Mouse (Mus musculus): Measurements from ENCODE around the gene Lsp1. TPM values are rescaled to one million over a fixed set of nuclear protein-coding genes. Genes with fewer than 3 reads are reported as not detected.

The Lsp1 gene
- total RNA-seq, 2 experiments from 2014 or later: 3.4 to 7.1 TPM

DNA sequence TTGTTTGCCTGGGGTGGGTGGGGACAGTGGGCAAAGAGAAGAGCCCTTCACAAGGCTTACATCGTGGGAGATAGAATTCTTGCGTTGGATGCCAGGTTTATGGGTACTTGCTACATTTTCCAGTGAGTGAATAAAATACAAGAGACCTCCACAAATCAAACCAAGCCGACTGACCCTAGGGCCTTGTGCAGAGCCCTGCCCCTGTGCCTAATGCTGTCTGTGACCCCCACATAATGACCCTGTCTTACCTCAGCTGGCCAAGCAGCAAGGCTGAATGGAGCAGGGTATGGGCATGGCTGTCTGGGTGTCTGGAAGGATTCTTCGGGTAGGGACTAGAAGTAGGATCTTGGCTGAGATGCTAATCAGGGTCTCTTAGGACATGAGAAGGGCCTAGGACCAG is 14.3 kb upstream of the Lsp1 start:
- intact Hi-C loops (cut with DNase I): no loop called here
- TF ChIP-seq CTCF (IDR thresholded peaks at IDR 0.05): no peak
- DNase-seq (ENCODE audit: extremely low spot score in 1 of 2, low spot score in 2 of 2): no peak
- H3K4me3 ChIP-seq: no peak overlapping the region
- H3K27ac ChIP-seq: no peak overlapping the region

GRCm38 (mm10) chr7:142449038-142449617 is 11.5 kb upstream of the Lsp1 start:
- no peak for TF ChIP-seq CTCF (IDR thresholded peaks at IDR 0.05)
- Histone ChIP-seq H3K27ac (no peak overlapping the region), H3K4me3 (no peak overlapping the region)
- DNase-seq (ENCODE audit: extremely low spot score in 1 of 2, low spot score in 2 of 2): no peak
- intact Hi-C loops (cut with DNase I): no loop called here

DNA sequence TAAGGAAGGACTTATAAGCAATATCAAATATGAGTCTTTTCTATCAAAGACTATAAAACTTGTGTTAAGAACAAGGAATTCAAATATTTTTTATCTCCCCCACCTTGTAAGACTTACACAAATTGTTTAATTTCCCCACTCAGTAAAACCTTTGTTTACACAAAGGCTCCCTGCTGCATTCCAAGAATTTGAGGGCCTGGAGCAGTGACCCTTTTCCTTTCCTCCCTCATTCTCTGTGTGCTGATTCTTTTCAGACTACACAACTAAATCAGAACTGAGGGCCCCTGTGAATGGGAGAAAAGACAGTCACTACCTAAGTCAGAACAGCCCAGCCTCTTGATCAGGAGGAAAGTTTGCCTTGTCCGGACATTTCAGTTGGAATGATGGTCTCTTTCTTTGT is 5.9 kb upstream of the Lsp1 start:
- Histone ChIP-seq H3K4me3 (no peak overlapping the region), H3K27ac (no peak overlapping the region)
- no peak for TF ChIP-seq CTCF (IDR thresholded peaks at IDR 0.05)
- intact Hi-C loops (cut with DNase I): no loop called here
- DNase-seq (ENCODE audit: extremely low spot score in 1 of 2, low spot score in 2 of 2): no peak

DNA sequence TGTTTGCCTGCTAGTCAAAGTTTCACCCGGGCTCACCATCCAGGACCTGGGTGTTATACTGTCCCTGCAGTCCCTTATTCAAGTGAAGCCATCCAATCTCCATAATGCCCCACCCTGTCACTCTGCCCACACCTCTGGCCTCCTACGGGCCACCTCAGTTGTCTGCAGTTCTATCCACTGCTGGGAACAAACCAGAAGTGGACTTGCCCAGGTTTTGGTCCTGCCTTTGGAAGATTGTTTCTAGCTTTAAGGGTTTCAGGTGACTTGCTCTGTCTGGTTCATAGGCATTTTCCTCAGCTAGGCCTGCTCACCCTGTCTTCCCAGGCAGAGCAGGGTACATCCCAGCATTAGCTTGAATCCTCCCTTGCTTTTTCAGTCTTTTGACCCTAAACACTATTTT is 5.4 kb upstream of the Lsp1 start:
- DNase-seq (ENCODE audit: extremely low spot score in 1 of 2, low spot score in 2 of 2): no peak
- H3K27ac ChIP-seq: no peak overlapping the region
- H3K4me3 ChIP-seq: no peak overlapping the region
- intact Hi-C loops (cut with DNase I): no loop called here
- no peak for TF ChIP-seq CTCF (IDR thresholded peaks at IDR 0.05)

GRCm38 (mm10) chr7:142456806-142457205 is 3.8 kb upstream of the Lsp1 start:
- no peak for DNase-seq (ENCODE audit: extremely low spot score in 1 of 2, low spot score in 2 of 2)
- Histone ChIP-seq H3K27ac (no peak overlapping the region), H3K4me3 (no peak overlapping the region)
- no peak for TF ChIP-seq CTCF (IDR thresholded peaks at IDR 0.05)
- intact Hi-C loops (cut with DNase I): no loop called here

GRCm38 (mm10) chr7:142457227-142457811 is 3.3 kb upstream of the Lsp1 start:
- intact Hi-C loops (cut with DNase I): no loop called here
- Histone ChIP-seq H3K27ac (no peak overlapping the region; the same call in 1 of the 2 replicates), H3K4me3 (no peak overlapping the region)
- no peak for DNase-seq (ENCODE audit: extremely low spot score in 1 of 2, low spot score in 2 of 2)
- peak; percentile 8; the same call in 1 of the 2 replicates for TF ChIP-seq CTCF (IDR thresholded peaks at IDR 0.05)

- no peak for TF ChIP-seq CTCF (IDR thresholded peaks at IDR 0.05)
- H3K4me3 ChIP-seq: no peak overlapping the region
- no peak overlapping the region for H3K27ac ChIP-seq
- no peak for DNase-seq (ENCODE audit: extremely low spot score in 1 of 2, low spot score in 2 of 2)
- intact Hi-C loops (cut with DNase I): no loop called here
Measured at GRCm38 (mm10) chr7:142458026-142458425, 2.6 kb upstream of the Lsp1 start.

DNA sequence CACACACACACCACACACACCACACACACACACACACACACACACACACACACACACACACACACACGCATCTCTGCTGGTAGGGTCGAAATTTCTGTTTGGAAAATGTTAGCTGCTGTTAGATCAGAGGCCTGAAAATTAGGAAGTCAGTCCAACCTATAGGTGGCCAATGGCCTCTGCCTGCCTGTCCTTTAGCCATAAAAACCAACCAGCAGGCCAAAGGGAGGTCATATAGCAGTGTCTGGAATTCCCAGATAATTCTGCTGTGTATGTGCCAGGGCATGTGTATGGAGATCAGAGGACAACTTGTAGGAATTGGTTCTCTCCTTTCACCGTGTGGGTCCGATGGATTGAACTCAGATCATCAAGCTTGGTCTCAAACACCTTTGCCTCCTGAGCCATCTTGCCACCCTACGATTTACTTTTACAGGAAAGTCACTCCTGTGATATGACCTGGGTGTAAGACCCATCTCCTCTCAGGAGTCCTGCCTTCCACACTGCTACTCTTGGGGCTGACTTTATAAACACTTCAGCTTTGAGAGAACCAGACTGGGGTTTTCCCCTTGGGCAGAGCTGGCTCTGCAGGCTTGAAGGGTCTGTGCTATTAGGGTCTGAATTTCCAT is 1.8 kb upstream of the Lsp1 start:
- intact Hi-C loops (cut with DNase I): no loop called here
- H3K27ac ChIP-seq: no peak overlapping the region
- TF ChIP-seq CTCF (IDR thresholded peaks at IDR 0.05): no peak

DNA sequence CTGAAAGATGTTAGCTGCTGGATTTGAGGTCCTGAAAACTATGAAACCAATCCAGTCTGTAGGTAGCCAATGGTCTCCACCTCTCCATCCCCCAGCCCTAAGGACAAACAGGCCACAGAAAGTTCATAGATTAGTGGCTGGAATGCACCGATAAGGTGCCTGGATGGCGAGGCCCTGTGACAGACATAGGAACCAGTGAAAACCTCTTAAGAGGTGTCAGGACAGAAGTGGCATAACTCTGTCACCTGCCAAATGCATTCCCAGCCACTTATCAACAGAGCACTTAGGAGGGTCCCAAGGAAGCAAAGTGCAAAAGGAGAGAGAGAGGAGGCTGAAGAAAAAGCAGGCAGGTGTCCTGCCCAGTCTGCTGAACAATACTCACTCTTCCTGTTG is 1.3 kb upstream of the Lsp1 start:
- intact Hi-C loops (cut with DNase I): no loop called here
- no peak for TF ChIP-seq CTCF (IDR thresholded peaks at IDR 0.05)
- H3K4me3 ChIP-seq: no peak overlapping the region
- no peak for DNase-seq (ENCODE audit: extremely low spot score in 1 of 2, low spot score in 2 of 2)
- no peak overlapping the region for H3K27ac ChIP-seq

More for the DNA sequence above, 1.8 kb upstream of the Lsp1 start:
- DNase-seq (ENCODE audit: extremely low spot score in 1 of 2, low spot score in 2 of 2): no peak
- H3K4me3 ChIP-seq: no peak overlapping the region

GRCm38 (mm10) chr7:142461446-142461845 is 837 bp downstream of the Lsp1 start:
- DNase-seq (ENCODE audit: extremely low spot score in 1 of 2, low spot score in 2 of 2): no peak
- Histone ChIP-seq H3K27ac (no peak overlapping the region), H3K4me3 (no peak overlapping the region)
- intact Hi-C loops (cut with DNase I): no loop called here
- no peak for TF ChIP-seq CTCF (IDR thresholded peaks at IDR 0.05)

- intact Hi-C loops (cut with DNase I): no loop called here
- Histone ChIP-seq H3K4me3 (no peak overlapping the region), H3K27ac (no peak overlapping the region)
- DNase-seq (ENCODE audit: extremely low spot score in 1 of 2, low spot score in 2 of 2): no peak
- TF ChIP-seq CTCF (IDR thresholded peaks at IDR 0.05): no peak
Measured at GRCm38 (mm10) chr7:142462190-142462589, 1.6 kb downstream of the Lsp1 start.

GRCm38 (mm10) chr7:142462594-142463078 is 2.0 kb downstream of the Lsp1 start:
- Histone ChIP-seq H3K27ac (no peak overlapping the region), H3K4me3 (no peak overlapping the region)
- intact Hi-C loops (cut with DNase I): no loop called here
- no peak for DNase-seq (ENCODE audit: extremely low spot score in 1 of 2, low spot score in 2 of 2)
- TF ChIP-seq CTCF (IDR thresholded peaks at IDR 0.05): no peak
